Mouse (Mus musculus) lung, embryonic 15.5 days (tissue): ENCODE results near the gene Gm10638. TPM values are rescaled to one million over a fixed set of nuclear protein-coding genes. Genes with fewer than 3 reads are reported as not detected.

Experiments used
- ATAC-seq: fragments of 200-750 bp; cut with Nextera tagmentation; 2 replicates; pipeline ENCODE4 v1.8.0; 2017; ENCODE audit warnings: moderate number of reproducible peaks, borderline replicate concordance; ENCODE audit not compliant: low FRiP score, low TSS enrichment; ENCODE audit errors: extremely low read depth
- H3K27ac ChIP-seq: fragments of 300-500 bp; sonication (generic); 2 replicates; pipeline ENCODE4 v1.5.1; 2015; ENCODE audit warnings: moderate library complexity, mild to moderate bottlenecking, inconsistent platforms
- H3K27me3 ChIP-seq: fragments of 300-500 bp; sonication (generic); 2 replicates; pipeline ENCODE4 v1.6.1; 2015; ENCODE audit warnings: inconsistent platforms
- H3K36me3 ChIP-seq: fragments of 300-500 bp; sonication (generic); 2 replicates; pipeline ENCODE4 v1.6.1; 2015; ENCODE audit warnings: inconsistent platforms
- H3K4me1 ChIP-seq: fragments of 300-500 bp; sonication (generic); 2 replicates; pipeline ENCODE4 v1.6.1; 2015; ENCODE audit warnings: inconsistent platforms
- H3K4me2 ChIP-seq: fragments of 300-500 bp; sonication (generic); 2 replicates; pipeline ENCODE4 v1.6.1; 2015; ENCODE audit warnings: inconsistent platforms, mild to moderate bottlenecking, moderate library complexity
- H3K4me3 ChIP-seq: fragments of 300-500 bp; sonication (generic); 2 replicates; pipeline ENCODE4 v1.5.1; 2015; ENCODE audit warnings: mild to moderate bottlenecking, inconsistent platforms
- H3K9ac ChIP-seq: fragments of 300-500 bp; sonication (generic); 2 replicates; pipeline ENCODE4 v1.6.1; 2015; ENCODE audit warnings: inconsistent platforms
- H3K9me3 ChIP-seq: fragments of 300-500 bp; sonication (generic); 2 replicates; pipeline ENCODE4 v1.6.1; 2016; ENCODE audit warnings: inconsistent platforms
- WGBS: fragments of 180-500 bp; shearing (Covaris S2); methylation state at CpG from one replicate; pipeline ENCODE4 v1.1.7; 2015; 5-methylcytosine and 5-hydroxymethylcytosine counted together
- polyA plus RNA-seq: library from polyadenylated mRNA; unstranded; fragments of >200 nt; fragmentation: Nextera tagmentation; extraction: Ambion mirVana; gene quantifications from 2 replicates; pipeline ENCODE4 v1.2.1, GENCODE M21; 2015

The Gm10638 gene
- polyA plus RNA-seq, 1 experiment from 2014 or later = 4.0 TPM

- Histone ChIP-seq H3K27me3 (no peaks in the 10 kb centered on the region), H3K9me3 (no peaks in the 10 kb centered on the region), H3K4me3 (no peak overlapping the region), H3K27ac (no peak overlapping the region), H3K9ac (no peak overlapping the region), H3K4me2 (no peak overlapping the region), H3K36me3 (no peaks in the 10 kb centered on the region), H3K4me1 (peaks cover 38% of the 10 kb centered on the region)
- ATAC-seq = no peak
- 78% methylated on average over 7 of the region's 7 CpGs for WGBS
These were observed 2.7 kb upstream of the Gm10638 start for GRCm38 (mm10) chr8:86742605-86743345.

- H3K27ac ChIP-seq = peak overlapping the region; percentile 93
- no peaks in the 10 kb centered on the region for H3K36me3 ChIP-seq
- no peaks in the 10 kb centered on the region for H3K9me3 ChIP-seq
- H3K9ac ChIP-seq = peak overlapping the region; percentile 94
- WGBS = 2% methylated on average over 18 of the region's 18 CpGs
- H3K27me3 ChIP-seq = no peaks in the 10 kb centered on the region
- peak overlapping the region; percentile 64 for H3K4me2 ChIP-seq
- peaks cover 33% of the 10 kb centered on the region for H3K4me1 ChIP-seq
- ATAC-seq = no peak
- H3K4me3 ChIP-seq = peak overlapping the region; percentile 71
These were observed 932 bp upstream of the Gm10638 start for GRCm38 (mm10) chr8:86744313-86745220.

- H3K36me3 ChIP-seq = no peaks in the 10 kb centered on the region
- H3K4me3 ChIP-seq = peak overlapping the region; percentile 71
- H3K27me3 ChIP-seq = no peaks in the 10 kb centered on the region
- peaks cover 33% of the 10 kb centered on the region for H3K4me1 ChIP-seq
- H3K4me2 ChIP-seq = peak overlapping the region; percentile 72
- peak overlapping the region; percentile 93 for H3K27ac ChIP-seq
- no peaks in the 10 kb centered on the region for H3K9me3 ChIP-seq
- WGBS = under 1% methylated on average over 22 of the region's 70 CpGs
- ATAC-seq = peak; percentile 88
- peak overlapping the region; percentile 94 for H3K9ac ChIP-seq
These were observed 489 bp downstream of the Gm10638 start for GRCm38 (mm10) chr8:86745935-86746441.

- H3K36me3 ChIP-seq = no peaks in the 10 kb centered on the region
- WGBS = under 1% methylated on average over 11 of the region's 11 CpGs
- H3K4me1 ChIP-seq = peaks cover 31% of the 10 kb centered on the region
- H3K9ac ChIP-seq = peak overlapping the region; percentile 94
- H3K9me3 ChIP-seq = no peaks in the 10 kb centered on the region
- peak overlapping the region; percentile 93 for H3K27ac ChIP-seq
- no peaks in the 10 kb centered on the region for H3K27me3 ChIP-seq
- H3K4me2 ChIP-seq = peak overlapping the region; percentile 72
- peak overlapping the region; percentile 71 for H3K4me3 ChIP-seq
- ATAC-seq = no peak
These were observed 1.0 kb downstream of the Gm10638 start for GRCm38 (mm10) chr8:86746511-86746910.

- Histone ChIP-seq H3K9ac (no peak overlapping the region), H3K27ac (no peak overlapping the region), H3K4me1 (peaks cover 10% of the 10 kb centered on the region; the same call in 1 of the 2 replicates), H3K36me3 (no peaks in the 10 kb centered on the region), H3K4me2 (no peak overlapping the region), H3K4me3 (no peak overlapping the region), H3K9me3 (no peaks in the 10 kb centered on the region), H3K27me3 (no peaks in the 10 kb centered on the region)
- WGBS = 38% methylated on average over 2 of the region's 2 CpGs
- ATAC-seq = no peak
These were observed 4.3 kb downstream of the Gm10638 start for GRCm38 (mm10) chr8:86749842-86750241.

GRCm38 (mm10) chr8:86756948-86757733 lies 11.6 kb downstream of the Gm10638 start:
- H3K9ac ChIP-seq = no peak overlapping the region
- 32% methylated on average over 23 of the region's 23 CpGs for WGBS
- ATAC-seq = no peak
- H3K4me3 ChIP-seq = no peak overlapping the region
- no peaks in the 10 kb centered on the region for H3K36me3 ChIP-seq
- peak overlapping the region; percentile 26; the same call in 1 of the 2 replicates for H3K4me2 ChIP-seq
- no peaks in the 10 kb centered on the region for H3K9me3 ChIP-seq
- H3K27ac ChIP-seq = no peak overlapping the region
- H3K4me1 ChIP-seq = peaks cover 28% of the 10 kb centered on the region
- H3K27me3 ChIP-seq = no peaks in the 10 kb centered on the region

- no peaks in the 10 kb centered on the region for H3K36me3 ChIP-seq
- no peaks in the 10 kb centered on the region for H3K27me3 ChIP-seq
- H3K27ac ChIP-seq = no peak overlapping the region
- no peaks in the 10 kb centered on the region for H3K9me3 ChIP-seq
- no peak overlapping the region for H3K9ac ChIP-seq
- no peak overlapping the region for H3K4me3 ChIP-seq
- H3K4me2 ChIP-seq = no peak overlapping the region
- ATAC-seq = 0 out of 2 replicates have a peak, but pooled peaks have one; percentile 15
- 44% methylated on average over 3 of the region's 3 CpGs for WGBS
- H3K4me1 ChIP-seq = peaks cover 28% of the 10 kb centered on the region
These were observed 13.2 kb downstream of the Gm10638 start for GRCm38 (mm10) chr8:86758651-86759050.

- ATAC-seq = peak; percentile 82; the same call in 1 of the 2 replicates
- H3K9ac ChIP-seq = no peak overlapping the region
- peaks cover 28% of the 10 kb centered on the region for H3K4me1 ChIP-seq
- H3K36me3 ChIP-seq = no peaks in the 10 kb centered on the region
- no peak overlapping the region for H3K4me3 ChIP-seq
- H3K27ac ChIP-seq = peak overlapping the region; percentile 60
- H3K9me3 ChIP-seq = no peaks in the 10 kb centered on the region
- 9% methylated on average over 4 of the region's 4 CpGs for WGBS
- no peaks in the 10 kb centered on the region for H3K27me3 ChIP-seq
- no peak overlapping the region for H3K4me2 ChIP-seq
These were observed 13.6 kb downstream of the Gm10638 start for GRCm38 (mm10) chr8:86759090-86759491.

- Histone ChIP-seq H3K9ac (no peak overlapping the region), H3K9me3 (no peaks in the 10 kb centered on the region), H3K27ac (no peak overlapping the region), H3K4me1 (peaks cover 28% of the 10 kb centered on the region), H3K27me3 (no peaks in the 10 kb centered on the region), H3K4me2 (no peak overlapping the region), H3K4me3 (no peak overlapping the region), H3K36me3 (no peaks in the 10 kb centered on the region)
- no peak for ATAC-seq
- WGBS = 52% methylated on average over 6 of the region's 6 CpGs
These were observed 15.2 kb downstream of the Gm10638 start for GRCm38 (mm10) chr8:86760746-86761145.

GRCm38 (mm10) chr8:86762806-86763205 lies 17.3 kb downstream of the Gm10638 start:
- H3K9me3 ChIP-seq = no peaks in the 10 kb centered on the region
- no peak for ATAC-seq
- H3K9ac ChIP-seq = no peak overlapping the region
- H3K36me3 ChIP-seq = no peaks in the 10 kb centered on the region
- no peak overlapping the region for H3K4me2 ChIP-seq
- H3K27ac ChIP-seq = no peak overlapping the region
- no peak overlapping the region for H3K4me3 ChIP-seq
- WGBS = 61% methylated on average over 5 of the region's 5 CpGs
- H3K27me3 ChIP-seq = no peaks in the 10 kb centered on the region
- H3K4me1 ChIP-seq = peaks cover 27% of the 10 kb centered on the region

- H3K4me2 ChIP-seq = no peak overlapping the region
- H3K9me3 ChIP-seq = no peaks in the 10 kb centered on the region
- H3K4me1 ChIP-seq = peaks cover 12% of the 10 kb centered on the region; the same call in 1 of the 2 replicates
- no peak overlapping the region for H3K9ac ChIP-seq
- no peaks in the 10 kb centered on the region for H3K36me3 ChIP-seq
- no peak overlapping the region for H3K4me3 ChIP-seq
- WGBS = 86% methylated on average over 10 of the region's 10 CpGs
- no peaks in the 10 kb centered on the region for H3K27me3 ChIP-seq
- ATAC-seq = no peak
- no peak overlapping the region for H3K27ac ChIP-seq
These were observed 19.7 kb downstream of the Gm10638 start for GRCm38 (mm10) chr8:86765155-86765554.
